Mouse (Mus musculus): ENCODE results near the gene Gdf1. TPM values are rescaled to one million over a fixed set of nuclear protein-coding genes. Genes with fewer than 3 reads are reported as not detected.
A peak's percentile ranks its signal among the peaks of the same experiment; 100 is the strongest.

Gene Gdf1
- not detected for total RNA-seq (2018; cell fraction: chromatin; rRNA removed)
- under 1 TPM in 1 of 26 experiments, not detected in 25; 0.18 TPM for total RNA-seq (2018; cell fraction: cytosol; rRNA removed)
- not detected for total RNA-seq (2018; cell fraction: nucleus; rRNA removed)
- polyA plus RNA-seq (2018): not detected in 3 replicates

DNA sequence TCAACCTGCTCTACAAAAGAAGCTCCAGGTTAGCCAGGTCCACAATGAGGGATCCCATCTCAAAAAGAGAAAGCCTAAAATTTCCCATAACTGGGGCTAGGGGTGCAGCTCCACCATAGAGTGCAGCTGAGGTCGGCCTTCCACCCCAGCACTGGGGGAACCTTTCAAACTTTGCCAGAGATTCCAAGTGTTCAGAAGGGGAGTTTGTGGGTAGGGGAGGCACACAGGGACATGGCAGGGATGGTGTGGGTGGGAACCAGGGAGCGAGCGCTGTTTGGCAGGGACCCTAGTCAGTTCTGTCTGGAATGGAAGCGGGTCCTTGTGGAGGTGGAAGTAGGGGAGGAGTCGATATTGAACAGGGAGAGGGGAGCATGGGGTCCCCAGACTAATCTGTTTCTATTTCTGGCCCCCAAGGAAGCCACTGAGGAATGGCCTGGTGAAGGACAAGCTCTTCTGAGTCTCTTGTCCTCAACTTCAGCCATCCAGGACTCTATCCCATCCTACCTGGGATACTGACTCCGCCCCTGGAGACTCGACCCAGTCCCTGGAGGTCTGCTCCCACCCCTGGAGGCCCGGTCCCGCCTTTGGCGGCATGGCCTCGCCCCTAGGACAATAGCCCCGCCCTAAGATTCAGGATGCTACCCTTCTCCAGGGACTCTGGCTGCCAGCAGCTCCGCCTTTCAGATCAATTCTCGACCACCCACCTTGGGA, at the start of gene Gdf1:
Gene Gdf1 (plus strand): TSS at position 694 of the 711 bp plus-strand sequence.
- Histone ChIP-seq H3K79me2 (ENCODE audit: inconsistent target) (no peaks in the 10 kb centered on the region), H3K27ac (no peak within 1 kb of the TSS), H3K4me3 (ENCODE audit: inconsistent target) (no peak within 1 kb of the TSS), H3K36me3 (ENCODE audit: inconsistent target) (peaks cover 21% of the 10 kb centered on the region)
- WGBS (ENCODE audit: missing documents): 62% methylated on average over 14 of the region's 14 CpGs

DNA sequence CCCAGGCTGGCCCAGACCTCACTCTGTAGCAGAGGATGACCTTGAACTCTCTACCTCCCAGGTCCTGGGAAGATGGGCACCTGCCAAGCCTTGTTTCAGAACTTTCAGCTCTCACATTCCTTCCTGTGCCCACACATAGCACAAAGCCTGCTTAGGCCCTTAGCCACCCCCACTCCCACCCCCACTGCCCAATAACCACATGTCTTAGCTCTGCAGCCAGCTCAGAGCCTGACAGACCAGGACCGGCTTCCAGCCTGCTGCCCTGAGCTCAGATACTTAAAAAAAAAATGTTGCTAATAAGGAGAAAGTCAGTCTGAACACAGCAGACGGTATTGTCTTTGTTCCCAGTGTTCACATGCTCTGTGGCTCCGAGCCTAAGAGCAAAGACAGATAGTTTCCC, 48.6 kb upstream of the Gdf1 start:
- Histone ChIP-seq H3K27ac (no peak overlapping the region), H3K36me3 (ENCODE audit: inconsistent target) (peaks cover 12% of the 10 kb centered on the region), H3K79me2 (ENCODE audit: inconsistent target) (peaks cover 21% of the 10 kb centered on the region), H3K4me3 (ENCODE audit: inconsistent target) (no peak overlapping the region)
- WGBS (ENCODE audit: missing documents): 100% methylated on average over 3 of the region's 3 CpGs

DNA sequence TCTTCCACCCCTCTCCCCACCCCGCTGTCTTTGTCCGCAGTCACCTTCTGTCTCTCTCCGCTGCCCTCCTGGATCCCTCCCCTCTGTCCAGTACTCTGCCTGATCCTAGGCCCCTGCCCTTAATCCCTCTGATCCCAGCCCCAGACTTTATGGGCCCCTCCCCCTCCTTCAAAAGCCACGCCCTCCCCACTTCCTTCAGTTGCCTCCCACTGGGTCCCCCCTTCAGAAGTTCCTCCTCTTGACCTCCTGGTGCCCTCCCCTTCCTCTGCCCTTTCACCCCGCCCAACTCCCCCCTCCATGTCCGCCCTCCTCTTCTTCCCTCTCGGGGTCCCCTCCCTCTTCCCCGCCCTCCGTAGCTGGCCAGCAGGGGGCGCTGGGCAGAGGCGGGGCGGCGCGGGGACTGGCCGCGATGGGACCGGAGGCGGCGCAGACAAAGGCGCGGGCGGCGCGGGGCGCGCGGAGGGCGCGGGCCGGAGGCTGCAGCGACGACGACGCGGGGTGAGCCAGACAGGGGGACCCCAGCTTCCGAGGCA, 46.9 kb upstream of the Gdf1 start, which contains the start of gene Homer3:
Gene Homer3 (plus strand): TSS at position 225 of the 533 bp plus-strand sequence.
- Histone ChIP-seq H3K27ac (peak within 1 kb of the TSS; percentile 47), H3K36me3 (ENCODE audit: inconsistent target) (peaks cover 28% of the 10 kb centered on the region), H3K79me2 (ENCODE audit: inconsistent target) (peaks cover 21% of the 10 kb centered on the region), H3K4me3 (ENCODE audit: inconsistent target) (peak within 1 kb of the TSS; percentile 89)
- 2% methylated on average over 12 of the region's 36 CpGs for WGBS (ENCODE audit: missing documents)

DNA sequence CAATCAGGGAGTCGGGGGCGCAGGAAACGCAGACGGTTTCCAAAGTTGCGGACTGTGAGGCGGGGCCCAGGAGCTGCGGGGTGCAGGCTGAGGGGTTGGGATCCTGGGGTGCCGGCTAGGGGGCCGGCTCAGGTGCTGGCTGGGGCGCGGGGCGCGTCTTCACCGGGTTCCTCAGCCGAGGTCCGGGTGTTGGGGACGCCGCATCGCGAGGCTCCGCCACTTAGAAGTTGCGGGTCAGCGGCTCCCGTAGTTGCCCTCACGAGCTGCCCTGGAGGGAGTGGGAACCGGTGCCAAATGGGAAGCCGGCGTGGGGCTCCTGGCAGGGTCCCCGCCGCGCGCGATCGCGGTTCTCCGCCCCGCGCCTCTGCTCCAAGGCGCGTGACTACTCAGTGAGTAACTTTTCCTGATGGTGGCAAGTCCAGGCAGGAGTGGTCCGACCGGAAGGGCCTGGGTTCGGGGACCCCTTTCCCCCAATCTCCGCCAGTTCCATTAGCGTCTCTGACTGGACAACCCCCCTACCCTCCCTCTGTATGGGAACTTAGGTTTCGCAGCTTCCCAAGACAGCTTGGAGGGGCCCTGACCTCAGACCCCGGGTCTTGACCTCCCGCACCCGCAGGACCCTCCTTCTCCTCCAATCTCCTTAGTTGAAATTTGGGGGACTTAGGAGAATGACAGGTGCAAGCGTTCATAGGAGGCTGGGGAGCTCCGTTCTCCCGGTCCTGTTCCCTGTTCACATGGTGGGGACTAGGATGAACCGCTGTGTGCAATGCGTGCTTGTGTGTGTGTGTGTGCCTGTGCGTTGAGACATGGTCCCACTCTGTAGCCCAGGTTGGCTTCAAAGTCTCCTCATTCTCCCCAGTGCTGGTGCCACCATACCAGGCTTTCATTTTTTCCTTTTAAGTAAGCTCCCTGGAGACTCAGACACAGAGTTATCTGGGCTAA, 46.2 kb upstream of the Gdf1 start:
- Histone ChIP-seq H3K36me3 (ENCODE audit: inconsistent target) (peaks cover 30% of the 10 kb centered on the region), H3K79me2 (ENCODE audit: inconsistent target) (peaks cover 21% of the 10 kb centered on the region), H3K27ac (peak overlapping the region; percentile 47), H3K4me3 (ENCODE audit: inconsistent target) (peak overlapping the region; percentile 89)
- under 1% methylated on average over 55 of the region's 55 CpGs for WGBS (ENCODE audit: missing documents)

DNA sequence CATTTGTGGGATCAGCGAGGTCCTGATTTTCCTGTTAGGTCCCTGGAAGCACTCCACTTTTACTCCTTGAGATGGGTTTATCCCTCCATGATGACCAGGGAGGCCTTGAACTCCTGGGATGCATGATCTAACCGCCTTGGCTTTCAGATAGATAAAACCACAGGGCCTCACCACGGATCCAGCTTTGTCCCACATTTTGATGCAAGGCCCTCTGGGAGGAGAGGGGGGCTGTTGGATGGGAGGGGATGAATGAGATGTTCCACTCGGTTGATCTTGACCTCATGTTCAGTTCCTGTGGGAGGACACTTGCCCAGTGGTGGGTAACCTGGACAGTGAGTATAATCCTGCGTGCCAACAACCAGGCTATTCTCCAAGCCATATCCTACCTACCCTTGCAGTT, 45.2 kb upstream of the Gdf1 start:
- Histone ChIP-seq H3K79me2 (ENCODE audit: inconsistent target) (peaks cover 21% of the 10 kb centered on the region), H3K4me3 (ENCODE audit: inconsistent target) (no peak overlapping the region), H3K36me3 (ENCODE audit: inconsistent target) (peaks cover 35% of the 10 kb centered on the region), H3K27ac (no peak overlapping the region)
- WGBS (ENCODE audit: missing documents): 87% methylated on average over 5 of the region's 5 CpGs

DNA sequence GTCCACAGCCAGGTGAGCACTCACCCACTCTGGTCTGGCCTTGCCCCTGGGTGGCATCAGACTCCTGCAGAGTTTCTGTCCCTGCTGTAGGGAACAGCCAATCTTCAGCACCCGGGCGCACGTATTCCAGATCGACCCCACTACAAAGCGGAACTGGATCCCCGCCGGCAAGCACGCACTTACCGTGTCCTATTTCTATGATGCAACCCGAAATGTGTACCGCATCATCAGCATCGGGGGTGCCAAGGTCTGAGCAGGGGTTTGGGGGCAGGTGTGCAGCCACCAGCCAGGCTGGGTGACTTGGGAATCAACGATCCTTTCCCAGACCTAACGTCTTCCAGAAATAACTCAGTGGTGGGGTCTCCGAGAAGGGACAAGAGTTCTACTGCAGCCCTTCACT, 44.3 kb upstream of the Gdf1 start:
- H3K4me3 ChIP-seq (ENCODE audit: inconsistent target): no peak overlapping the region
- H3K79me2 ChIP-seq (ENCODE audit: inconsistent target): peaks cover 21% of the 10 kb centered on the region
- WGBS (ENCODE audit: missing documents): 98% methylated on average over 13 of the region's 15 CpGs
- H3K36me3 ChIP-seq (ENCODE audit: inconsistent target): peaks cover 44% of the 10 kb centered on the region
- no peak overlapping the region for H3K27ac ChIP-seq

DNA sequence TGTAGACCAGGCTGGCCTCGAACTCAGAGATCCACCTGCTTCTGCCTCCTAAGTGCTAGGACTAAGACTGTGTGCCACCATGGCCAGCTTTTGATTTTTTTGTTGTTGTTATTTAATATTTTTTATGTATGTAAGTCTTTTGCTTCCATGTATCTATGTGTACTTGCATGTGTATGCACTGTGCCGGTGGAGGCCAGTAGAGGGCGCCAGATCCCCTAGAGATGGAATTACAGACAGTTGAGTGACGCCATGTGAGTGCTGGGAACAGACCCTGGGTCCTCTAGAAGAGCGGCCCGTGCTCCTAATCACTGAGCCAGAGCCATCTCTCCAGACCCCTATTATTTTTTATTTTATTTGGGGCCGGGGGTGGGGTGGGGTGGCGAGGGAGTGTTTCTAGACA, 42.9 kb upstream of the Gdf1 start:
- 91% methylated on average over 8 of the region's 8 CpGs for WGBS (ENCODE audit: missing documents)
- Histone ChIP-seq H3K79me2 (ENCODE audit: inconsistent target) (peaks cover 21% of the 10 kb centered on the region), H3K27ac (no peak overlapping the region), H3K4me3 (ENCODE audit: inconsistent target) (no peak overlapping the region), H3K36me3 (ENCODE audit: inconsistent target) (peaks cover 58% of the 10 kb centered on the region)

DNA sequence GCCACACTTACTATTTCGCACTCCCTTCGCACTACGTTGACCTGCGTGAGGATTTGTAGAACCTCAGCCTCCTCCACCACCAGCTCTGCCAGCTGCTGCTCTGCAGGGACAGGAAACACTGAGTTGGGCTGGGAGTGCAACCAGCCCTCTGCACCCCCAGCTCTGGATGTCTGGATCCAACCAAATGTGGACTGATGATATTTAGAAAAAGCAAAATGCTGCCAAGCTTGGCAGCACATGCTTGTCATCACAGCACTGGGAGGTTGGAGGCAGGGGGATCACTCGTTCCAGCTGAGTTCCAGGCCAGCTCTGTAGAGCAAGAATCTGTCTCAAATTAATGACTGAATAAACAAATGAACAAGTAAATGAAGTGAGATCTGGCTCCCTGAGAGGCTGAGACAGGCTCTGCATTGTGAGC, 35.6 kb upstream of the Gdf1 start:
- no peaks in the 10 kb centered on the region for H3K79me2 ChIP-seq (ENCODE audit: inconsistent target)
- H3K4me3 ChIP-seq (ENCODE audit: inconsistent target): no peak overlapping the region
- no peak overlapping the region for H3K27ac ChIP-seq
- WGBS (ENCODE audit: missing documents): 92% methylated on average over 5 of the region's 5 CpGs
- H3K36me3 ChIP-seq (ENCODE audit: inconsistent target): peaks cover 81% of the 10 kb centered on the region

DNA sequence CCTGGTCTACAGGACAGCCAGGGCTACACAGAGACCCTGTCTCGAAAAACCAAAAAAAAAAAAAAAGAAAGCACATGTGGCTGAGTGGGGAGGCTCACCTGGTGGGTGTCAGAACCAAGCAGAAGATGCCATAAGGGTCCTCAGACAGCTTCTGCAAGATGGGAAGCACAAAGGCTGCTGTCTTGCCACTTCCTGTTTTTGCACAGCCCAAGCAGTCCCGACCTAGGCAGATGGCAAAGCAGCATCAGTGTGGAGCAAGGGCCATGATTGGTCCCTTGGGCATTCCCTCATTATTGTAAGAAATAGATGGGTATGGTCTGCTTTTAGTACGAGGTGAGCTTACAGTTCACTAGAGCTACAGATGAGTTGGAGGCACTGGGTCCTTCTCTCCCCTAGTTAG, 28.7 kb upstream of the Gdf1 start:
- WGBS (ENCODE audit: missing documents): 49% methylated on average over 2 of the region's 3 CpGs

DNA sequence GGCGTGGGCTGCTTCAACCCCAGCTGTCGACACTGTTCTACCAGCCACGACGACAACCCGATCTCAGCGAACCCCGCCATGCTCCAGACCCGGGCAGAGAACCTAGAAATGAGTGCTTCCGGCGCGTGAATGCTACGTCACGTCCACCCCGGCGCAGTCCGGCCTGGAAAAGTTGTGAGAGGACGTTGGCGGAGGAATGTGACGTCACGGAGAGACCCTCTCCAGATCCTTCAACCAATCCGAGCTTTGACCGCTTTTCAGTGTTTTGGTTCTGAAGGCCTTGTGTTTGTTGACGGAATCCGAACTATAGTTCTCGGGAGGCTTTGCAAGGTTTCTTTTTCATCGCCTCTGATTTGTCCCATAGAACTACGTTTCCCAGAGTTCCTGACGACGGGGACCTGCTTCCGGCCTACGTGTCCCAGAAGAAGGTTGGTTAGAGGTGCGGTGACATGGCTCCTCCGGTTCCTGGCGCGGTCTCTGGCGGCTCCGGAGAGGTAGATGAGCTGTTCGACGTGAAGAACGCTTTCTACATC, 27.2 kb upstream of the Gdf1 start, which contains the start of the genes Ddx49 and Cope:
Gene Ddx49 (minus strand): TSS at position 132 of the 533 bp plus-strand sequence.
Gene Cope (plus strand): TSS at position 161 of the 533 bp plus-strand sequence.
- WGBS (ENCODE audit: missing documents): under 1% methylated on average over 40 of the region's 40 CpGs
- peak within 1 kb of the TSS; percentile 72 for H3K27ac ChIP-seq
- peaks cover 37% of the 10 kb centered on the region; the same call in 1 of the 2 replicates for H3K36me3 ChIP-seq (ENCODE audit: inconsistent target)
- peak within 1 kb of the TSS; percentile 99 for H3K4me3 ChIP-seq (ENCODE audit: inconsistent target)
- H3K79me2 ChIP-seq (ENCODE audit: inconsistent target): peaks cover 61% of the 10 kb centered on the region

More for the DNA sequence above, 28.7 kb upstream of the Gdf1 start:
- H3K4me3 ChIP-seq (ENCODE audit: inconsistent target): no peak overlapping the region; the same call in 1 of the 2 replicates
- H3K27ac ChIP-seq: no peak overlapping the region
- H3K79me2 ChIP-seq (ENCODE audit: inconsistent target): peaks cover 61% of the 10 kb centered on the region
- peaks cover 38% of the 10 kb centered on the region for H3K36me3 ChIP-seq (ENCODE audit: inconsistent target)

DNA sequence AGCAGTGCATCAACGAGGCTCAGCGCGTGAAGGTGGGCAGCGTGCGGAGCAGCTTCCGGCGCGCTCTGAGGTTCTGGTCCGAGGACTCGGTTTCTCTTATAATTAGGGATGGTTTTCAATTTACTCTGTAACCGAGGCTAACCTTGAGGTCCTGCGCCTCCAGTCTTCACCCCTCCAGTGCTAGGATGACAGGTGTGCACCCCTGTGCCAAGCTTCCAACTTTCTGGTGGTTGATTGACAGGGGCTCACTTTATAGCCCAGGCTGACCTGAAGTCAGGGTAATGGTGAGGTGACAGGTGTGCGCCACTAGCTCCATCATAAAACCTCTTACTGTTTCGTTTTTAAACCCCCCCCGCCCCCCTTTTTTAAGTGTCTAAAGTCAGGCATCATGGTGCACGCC, 26.7 kb upstream of the Gdf1 start:
- peak overlapping the region; percentile 72 for H3K27ac ChIP-seq
- H3K79me2 ChIP-seq (ENCODE audit: inconsistent target): peaks cover 61% of the 10 kb centered on the region
- WGBS (ENCODE audit: missing documents): 2% methylated on average over 16 of the region's 16 CpGs
- peaks cover 37% of the 10 kb centered on the region; the same call in 1 of the 2 replicates for H3K36me3 ChIP-seq (ENCODE audit: inconsistent target)
- H3K4me3 ChIP-seq (ENCODE audit: inconsistent target): peak overlapping the region; percentile 99

DNA sequence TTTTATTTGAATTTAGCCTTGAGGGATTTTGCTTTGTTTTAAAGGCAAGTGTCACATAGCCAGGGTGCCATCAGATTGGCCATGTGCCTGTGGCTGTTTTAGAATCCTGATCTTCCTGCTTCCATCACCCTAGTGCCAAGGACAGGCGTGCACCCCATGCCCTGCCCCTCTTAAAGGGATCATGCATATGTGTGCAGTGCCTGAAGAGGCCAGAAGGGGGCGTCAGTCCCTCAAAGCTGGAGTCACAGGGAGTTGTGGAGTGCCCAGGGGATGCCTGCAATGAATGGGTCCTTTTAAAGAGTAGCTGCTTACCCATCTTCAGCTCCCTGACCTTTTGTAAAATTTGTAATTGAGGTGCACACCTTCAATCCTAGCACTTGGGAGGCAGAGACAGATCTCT, 20.3 kb upstream of the Gdf1 start:
- Histone ChIP-seq H3K36me3 (ENCODE audit: inconsistent target) (peaks cover 71% of the 10 kb centered on the region), H3K4me3 (ENCODE audit: inconsistent target) (no peak overlapping the region), H3K79me2 (ENCODE audit: inconsistent target) (peaks cover 13% of the 10 kb centered on the region), H3K27ac (no peak overlapping the region)
- WGBS (ENCODE audit: missing documents): 43% methylated on average over 2 of the region's 2 CpGs

DNA sequence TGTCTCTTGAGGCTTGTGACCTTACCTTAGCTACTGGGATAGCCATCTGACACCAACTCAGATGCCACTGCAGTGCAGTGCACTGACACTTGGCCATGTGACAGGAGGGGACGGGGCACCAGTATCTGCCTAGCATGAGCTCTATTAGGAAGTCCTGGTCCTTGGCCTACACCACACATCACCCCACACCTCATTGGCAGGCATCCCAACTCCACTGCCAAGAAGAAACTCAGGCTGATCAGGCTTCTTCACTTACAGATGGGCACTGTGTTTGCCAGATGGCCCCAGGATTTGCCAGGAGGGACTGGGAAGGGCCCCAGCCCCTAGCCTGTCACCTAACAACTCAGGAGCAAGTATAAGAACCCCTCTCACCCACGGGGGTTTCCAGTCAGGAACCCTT, 16.2 kb upstream of the Gdf1 start:
- 83% methylated on average over 2 of the region's 2 CpGs for WGBS (ENCODE audit: missing documents)
- no peaks in the 10 kb centered on the region for H3K79me2 ChIP-seq (ENCODE audit: inconsistent target)
- no peak overlapping the region for H3K4me3 ChIP-seq (ENCODE audit: inconsistent target)
- H3K36me3 ChIP-seq (ENCODE audit: inconsistent target): peaks cover 35% of the 10 kb centered on the region
- no peak overlapping the region for H3K27ac ChIP-seq

Measured in macrophage (primary cell).